Mouse (Mus musculus) adrenal gland, postnatal 14 days (tissue): Measurements from ENCODE around the gene Zfp213. TPM values are rescaled to one million over a fixed set of nuclear protein-coding genes. Genes with fewer than 3 reads are reported as not detected.
"Not testable (repeated sequence)": the region's sequence is repeated elsewhere in the genome, so short reads cannot be mapped to it uniquely, and the experiment has no call there.

ENCODE experiments used
- DNase-seq: peaks from one replicate; pipeline ENCODE4 v3.0.0; 2021; ENCODE audit warnings: mixed read lengths
- total RNA-seq: library from RNA; stranded (reverse); gene quantifications from 2 replicates; pipeline ENCODE4 v1.2.3, GENCODE M21; 2021

Gene Zfp213
- total RNA-seq, 1 experiment from 2014 or later, result 9.2 TPM

GRCm38 (mm10) chr17:23544766-23545165 is 19.3 kb downstream of the Zfp213 start:
- no peak for DNase-seq

GRCm38 (mm10) chr17:23543983-23544382 is 20.1 kb downstream of the Zfp213 start:
- DNase-seq, result no peak

- no peak for DNase-seq
These were observed 20.7 kb downstream of the Zfp213 start for GRCm38 (mm10) chr17:23543325-23543724.

- DNase-seq, result no peak
These were observed 21.2 kb downstream of the Zfp213 start for GRCm38 (mm10) chr17:23542835-23543234.

GRCm38 (mm10) chr17:23542004-23542720 is 21.9 kb downstream of the Zfp213 start:
- no peak for DNase-seq

- DNase-seq, result no peak
These were observed 23.2 kb downstream of the Zfp213 start for GRCm38 (mm10) chr17:23540605-23541475.

- DNase-seq, result no peak
These were observed 23.9 kb downstream of the Zfp213 start for GRCm38 (mm10) chr17:23540106-23540505.

GRCm38 (mm10) chr17:23539608-23540007 is 24.4 kb downstream of the Zfp213 start:
- DNase-seq, result no peak

- DNase-seq, result no peak
These were observed 25.6 kb downstream of the Zfp213 start for GRCm38 (mm10) chr17:23538299-23539015.

- no peak for DNase-seq
These were observed 26.3 kb downstream of the Zfp213 start for GRCm38 (mm10) chr17:23537554-23538255.

GRCm38 (mm10) chr17:23535046-23535788 is 28.8 kb downstream of the Zfp213 start:
- not testable (repeated sequence) for DNase-seq

- not testable (repeated sequence) for DNase-seq
These were observed 30.2 kb downstream of the Zfp213 start for GRCm38 (mm10) chr17:23533591-23534490.

GRCm38 (mm10) chr17:23531408-23531807 is 32.6 kb downstream of the Zfp213 start:
- not testable (repeated sequence) for DNase-seq

GRCm38 (mm10) chr17:23522941-23523732 is 40.9 kb downstream of the Zfp213 start:
- not testable (repeated sequence) for DNase-seq

- DNase-seq, result no peak
These were observed 45.2 kb downstream of the Zfp213 start for GRCm38 (mm10) chr17:23518701-23519423.
